Mouse (Mus musculus) MN1 (cell line): Measurements from ENCODE around the gene Glipr1.
A peak's percentile ranks its signal among the peaks of the same experiment; 100 is the strongest.

Experiments used
- DNase-seq: peaks from one replicate; pipeline ENCODE4 v3.0.0-alpha.2; 2016; ENCODE audit warnings: low spot score

The Glipr1 gene

GRCm38 (mm10) chr10:111960459-111960858 lies 42.0 kb downstream of the Glipr1 start:
- no peak for DNase-seq

- DNase-seq, result no peak
Measured at GRCm38 (mm10) chr10:111959353-111959752, 43.1 kb downstream of the Glipr1 start.

GRCm38 (mm10) chr10:111958046-111958421 lies 44.4 kb downstream of the Glipr1 start:
- DNase-seq, result no peak

- DNase-seq, result peak; percentile 91
Measured at GRCm38 (mm10) chr10:111957271-111958045, 45.0 kb downstream of the Glipr1 start.

GRCm38 (mm10) chr10:111955836-111956235 lies 46.6 kb downstream of the Glipr1 start:
- DNase-seq, result no peak

- DNase-seq, result no peak
Measured at GRCm38 (mm10) chr10:111949008-111949407, 53.4 kb downstream of the Glipr1 start.

- DNase-seq, result no peak
Measured at GRCm38 (mm10) chr10:111948041-111948440, 54.4 kb downstream of the Glipr1 start.

GRCm38 (mm10) chr10:111945563-111945962 lies 56.9 kb downstream of the Glipr1 start:
- no peak for DNase-seq

- no peak for DNase-seq
Measured at GRCm38 (mm10) chr10:111943026-111943425, 59.4 kb downstream of the Glipr1 start.

- DNase-seq, result no peak
Measured at GRCm38 (mm10) chr10:111937146-111937534, 65.3 kb downstream of the Glipr1 start.

- DNase-seq, result peak; percentile 68
Measured at GRCm38 (mm10) chr10:111936491-111937145, 65.8 kb downstream of the Glipr1 start.

GRCm38 (mm10) chr10:111936021-111936420 lies 66.4 kb downstream of the Glipr1 start:
- DNase-seq, result no peak
